Mouse (Mus musculus) adrenal gland, postnatal 36 days (tissue): ENCODE results near the gene Filip1l. TPM values are rescaled to one million over a fixed set of nuclear protein-coding genes. Genes with fewer than 3 reads are reported as not detected.

Source experiments
- DNase-seq, 2 experiments: peaks; one replicate each; pipeline ENCODE4 v3.0.0; 2021; ENCODE audit warnings: mixed read lengths in 1 of 2
- total RNA-seq, 2 experiments: library from RNA; stranded (reverse); gene quantifications; 2 replicates each; pipeline ENCODE4 v1.2.3; 2021

The Filip1l gene
- total RNA-seq, 2 experiments from 2014 or later: 16.9 to 25.5 TPM

- DNase-seq: no peak
These were observed 43.4 kb downstream of the Filip1l start for GRCm38 (mm10) chr16:57396249-57396648.

- no peak for DNase-seq
These were observed 45.0 kb downstream of the Filip1l start for GRCm38 (mm10) chr16:57397845-57398244.

DNA sequence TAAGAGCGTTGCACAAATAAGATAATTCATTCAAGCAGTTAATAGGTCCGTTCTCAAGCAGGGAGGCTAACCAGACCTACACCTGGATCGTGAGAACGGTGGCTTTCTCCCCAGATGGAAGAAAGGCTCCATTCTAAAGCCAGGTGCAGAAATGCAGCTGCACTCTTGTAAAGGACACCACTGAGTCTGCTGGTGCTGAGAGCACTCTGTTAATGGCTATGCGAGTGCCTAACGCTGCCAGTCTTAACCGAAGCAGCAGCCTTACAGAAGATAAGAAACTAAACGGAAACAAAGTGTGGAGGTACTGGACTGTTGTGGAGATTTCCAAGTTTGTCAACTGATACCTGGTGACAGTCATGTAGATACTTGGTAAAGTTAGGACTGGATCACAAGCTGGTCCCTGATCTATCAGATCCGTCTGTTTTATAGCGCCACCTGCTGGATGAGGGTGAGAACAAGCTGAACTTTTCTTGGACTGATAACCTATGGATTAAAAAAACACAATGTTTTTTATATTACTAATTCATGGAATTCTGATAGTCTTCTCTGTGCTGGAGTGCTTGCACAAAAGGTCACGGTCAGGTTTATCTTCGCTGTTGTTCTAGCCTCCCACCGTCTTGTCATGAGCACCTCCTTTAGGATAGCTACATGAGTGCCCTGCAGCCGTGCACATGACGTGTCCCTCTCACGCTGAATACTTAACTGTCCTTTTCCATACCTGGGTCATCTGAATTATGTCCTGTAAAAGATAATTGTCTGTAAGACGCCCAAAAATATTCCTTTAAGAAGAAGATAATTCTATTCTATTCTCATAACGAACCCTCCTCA, 45.7 kb downstream of the Filip1l start:
- DNase-seq: peak; percentile 75 to 80

DNA sequence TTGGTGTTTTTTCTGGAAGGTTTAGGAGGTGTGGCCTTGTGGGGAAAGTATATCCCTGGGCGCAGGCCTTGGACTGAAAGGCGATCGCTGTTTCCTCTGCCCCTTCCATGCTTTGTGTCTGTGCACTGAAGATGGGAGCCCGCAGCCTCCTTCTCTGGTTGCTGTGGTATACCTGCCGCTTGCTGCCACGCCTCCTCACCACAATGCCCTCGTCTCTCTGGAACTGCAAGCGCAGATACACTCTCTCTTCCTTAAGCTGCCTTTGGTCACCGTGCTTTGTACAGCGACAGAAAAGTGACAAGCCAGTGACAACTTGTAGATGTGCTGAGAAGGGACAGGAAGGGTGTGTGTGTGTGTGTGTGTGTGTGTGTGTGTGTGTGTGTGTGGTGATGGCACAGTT, 46.7 kb downstream of the Filip1l start:
- DNase-seq: no peak

DNA sequence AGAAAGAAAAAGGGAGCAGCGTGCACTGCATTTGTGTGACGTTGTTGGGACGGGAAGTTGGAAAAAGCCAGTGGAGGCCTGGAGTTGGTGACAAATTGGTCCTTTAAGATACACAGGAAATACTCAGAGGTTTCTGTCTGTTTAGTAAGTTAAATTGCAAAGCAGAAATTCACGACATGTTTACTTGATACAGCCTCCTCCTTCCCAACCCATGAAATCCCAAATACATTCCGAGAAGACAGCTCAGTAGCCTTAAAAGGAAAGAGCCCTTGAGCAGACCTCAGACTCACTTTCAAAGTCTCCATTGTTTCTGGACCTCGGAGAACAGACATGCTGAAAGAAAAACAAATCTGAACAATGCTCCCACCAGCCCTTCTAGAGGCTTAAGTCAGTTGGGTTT, 48.8 kb downstream of the Filip1l start:
- no peak for DNase-seq

- no peak for DNase-seq
These were observed 50.0 kb downstream of the Filip1l start for GRCm38 (mm10) chr16:57402910-57403309.

- no peak for DNase-seq
These were observed 50.9 kb downstream of the Filip1l start for GRCm38 (mm10) chr16:57403825-57404224.

DNA sequence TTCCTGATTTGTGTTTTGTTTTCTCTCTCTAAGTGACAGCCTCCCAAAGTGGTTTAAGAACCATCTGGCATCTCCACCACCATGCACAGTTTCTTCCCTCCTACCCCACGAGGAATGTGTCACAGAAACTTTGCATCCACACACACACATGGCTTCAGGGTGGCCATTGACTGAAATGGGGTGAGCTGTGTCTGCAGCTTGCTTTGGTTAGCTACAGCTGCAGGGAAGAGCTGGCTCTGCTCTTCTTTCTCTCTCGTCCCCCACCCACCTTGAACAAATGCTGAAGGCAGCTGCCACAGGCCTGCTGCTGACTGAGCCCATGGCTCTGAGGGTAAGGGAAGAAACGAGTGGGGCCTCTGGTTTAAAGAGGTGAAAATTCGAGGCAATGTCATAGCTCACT, 59.9 kb downstream of the Filip1l start:
- no peak for DNase-seq

DNA sequence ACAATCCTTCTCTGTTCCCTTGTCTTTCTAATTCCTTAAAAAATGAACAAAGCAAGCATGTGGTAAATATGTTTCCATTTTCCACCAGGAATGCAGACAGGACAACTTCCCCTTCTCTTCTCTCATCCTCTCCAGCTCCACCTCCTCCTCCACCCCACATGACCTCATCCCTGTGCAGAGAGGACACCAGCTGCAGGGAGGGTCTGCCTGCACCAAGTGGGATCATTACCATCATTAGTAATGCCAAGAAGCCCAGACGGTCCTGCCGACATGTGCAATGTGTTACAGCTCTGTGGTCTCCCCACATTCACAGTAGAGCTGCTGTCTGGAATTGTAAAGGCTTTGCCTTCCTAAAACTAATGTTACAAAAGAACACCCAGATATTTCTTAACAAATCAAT, 63.2 kb downstream of the Filip1l start:
- DNase-seq: no peak

DNA sequence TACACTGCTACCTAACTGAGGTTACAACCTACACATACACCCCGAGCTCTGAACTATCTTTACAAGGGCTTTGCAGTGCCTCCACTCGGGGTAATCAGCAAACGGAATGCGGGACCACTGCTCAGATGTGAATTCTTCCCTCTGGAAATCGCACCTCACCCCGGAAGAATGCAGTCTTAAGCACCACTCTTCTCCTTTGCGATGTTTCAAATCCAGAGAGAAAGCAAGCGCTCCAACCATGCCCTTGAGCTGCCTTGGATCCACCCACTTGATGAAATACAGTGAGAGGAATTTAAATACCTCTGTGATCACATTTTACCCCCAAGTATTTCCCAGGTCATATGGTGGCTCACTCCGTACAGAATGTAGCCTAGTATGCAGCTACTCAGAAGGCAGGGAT, 64.1 kb downstream of the Filip1l start:
- DNase-seq: no peak

- peak in 1 of 2 experiments; percentile 53 for DNase-seq
These were observed 65.1 kb downstream of the Filip1l start for GRCm38 (mm10) chr16:57417955-57418354.

DNA sequence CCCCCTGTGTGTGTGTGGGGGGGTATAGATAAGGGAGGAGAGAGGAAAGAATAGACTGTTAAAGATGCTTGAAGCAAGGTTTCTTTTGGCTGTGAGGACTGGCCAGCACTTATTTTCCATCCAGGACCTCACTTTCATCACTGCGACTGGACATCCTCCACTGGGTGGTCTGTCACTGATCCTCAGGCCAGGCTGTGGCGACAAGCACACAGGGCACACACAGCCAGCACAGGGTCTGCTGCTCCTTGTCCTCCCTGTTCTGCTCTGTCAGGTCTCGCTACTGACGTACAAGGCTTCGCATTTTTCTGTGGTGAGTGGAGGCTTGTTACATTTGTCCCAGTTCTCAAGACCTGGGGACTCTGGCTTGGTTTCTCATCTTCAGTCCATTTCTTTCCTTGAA, 66.4 kb downstream of the Filip1l start:
- peak; percentile 53 to 55 for DNase-seq

DNA sequence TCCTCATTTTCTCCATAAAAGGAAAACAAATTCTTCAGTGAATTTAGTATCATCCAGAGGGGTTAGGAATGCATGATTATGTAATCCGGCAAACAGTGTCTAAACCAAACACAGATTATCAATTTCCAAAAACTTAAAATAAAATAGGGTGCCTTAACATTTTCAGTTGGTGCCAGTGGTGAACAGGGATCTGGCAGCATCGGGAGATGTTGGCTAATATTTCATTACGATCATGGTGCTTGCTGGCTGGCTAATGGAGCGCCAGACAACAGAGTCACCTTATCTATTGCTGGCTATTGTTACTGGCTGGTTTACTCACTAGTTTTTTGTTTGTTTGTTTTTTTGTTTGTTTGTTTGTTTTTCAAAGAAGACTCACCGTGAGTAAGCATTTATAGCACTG, 67.0 kb downstream of the Filip1l start:
- DNase-seq: no peak

- DNase-seq: peak in 1 of 2 experiments; percentile 56
These were observed 68.1 kb downstream of the Filip1l start for GRCm38 (mm10) chr16:57420773-57421556.

GRCm38 (mm10) chr16:57421680-57422417, 69.0 kb downstream of the Filip1l start:
- DNase-seq: no peak

GRCm38 (mm10) chr16:57423001-57423800, 70.3 kb downstream of the Filip1l start:
- peak; percentile 36 to 40 for DNase-seq

DNA sequence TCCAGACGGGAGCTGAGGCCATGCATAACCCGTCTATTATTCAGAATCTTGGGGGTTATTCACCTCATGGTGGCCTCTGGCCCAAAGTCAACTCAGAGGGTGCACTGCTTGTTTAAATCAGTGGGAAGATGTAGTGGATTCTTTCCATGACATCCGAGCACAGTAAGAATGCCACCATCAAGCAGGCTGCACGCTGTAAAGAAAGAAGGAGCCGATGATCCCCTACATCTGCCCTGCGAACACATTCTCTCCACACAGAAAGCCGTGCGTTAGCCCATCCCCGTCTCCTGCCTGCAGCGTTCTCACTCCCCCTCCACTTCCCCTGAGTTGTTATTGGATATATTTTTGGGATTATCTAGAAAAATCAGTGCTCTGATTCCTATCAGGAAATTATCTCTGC, 73.8 kb downstream of the Filip1l start:
- DNase-seq: no peak

GRCm38 (mm10) chr16:57427516-57428285, 74.8 kb downstream of the Filip1l start:
- peak; percentile 77 to 79 for DNase-seq

DNA sequence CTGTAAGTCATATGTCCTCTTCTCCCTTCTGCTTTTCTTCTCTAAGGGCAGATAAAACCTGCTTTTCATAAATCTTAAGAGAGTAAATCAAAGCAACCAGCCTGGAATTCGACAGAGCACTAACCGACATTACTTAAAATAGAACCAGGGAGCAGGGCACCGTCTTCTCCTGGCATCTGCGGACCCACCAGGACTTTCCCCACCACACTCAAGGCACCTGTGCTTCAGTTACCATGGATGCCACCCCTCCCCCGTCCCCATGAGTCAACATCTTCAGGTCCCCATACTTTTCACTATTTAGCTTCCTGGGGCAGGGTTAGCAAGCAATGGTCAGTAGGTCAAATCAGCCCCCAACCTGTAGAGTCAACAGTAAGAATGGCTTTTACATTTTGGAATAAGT, 76.1 kb downstream of the Filip1l start:
- DNase-seq: no peak

DNA sequence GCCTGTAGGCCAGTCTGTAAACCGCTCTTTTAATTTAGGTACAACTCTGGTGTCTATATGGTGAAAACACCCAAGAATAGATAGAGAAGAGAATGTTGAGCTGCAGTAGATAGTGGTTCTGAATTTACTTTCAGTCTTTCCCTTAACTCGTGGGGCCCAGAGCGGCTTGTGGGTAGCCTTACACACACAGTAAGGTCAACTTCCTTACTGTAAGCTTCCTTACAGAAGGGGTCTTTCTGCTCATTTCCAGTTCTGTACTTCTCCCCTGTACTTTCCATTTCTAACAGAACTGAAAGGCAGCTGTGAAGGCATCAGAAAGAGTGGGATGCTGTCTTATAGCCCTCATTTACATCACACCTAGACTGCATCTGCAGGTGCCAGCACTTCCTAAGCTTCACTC, 78.4 kb downstream of the Filip1l start:
- no peak for DNase-seq

DNA sequence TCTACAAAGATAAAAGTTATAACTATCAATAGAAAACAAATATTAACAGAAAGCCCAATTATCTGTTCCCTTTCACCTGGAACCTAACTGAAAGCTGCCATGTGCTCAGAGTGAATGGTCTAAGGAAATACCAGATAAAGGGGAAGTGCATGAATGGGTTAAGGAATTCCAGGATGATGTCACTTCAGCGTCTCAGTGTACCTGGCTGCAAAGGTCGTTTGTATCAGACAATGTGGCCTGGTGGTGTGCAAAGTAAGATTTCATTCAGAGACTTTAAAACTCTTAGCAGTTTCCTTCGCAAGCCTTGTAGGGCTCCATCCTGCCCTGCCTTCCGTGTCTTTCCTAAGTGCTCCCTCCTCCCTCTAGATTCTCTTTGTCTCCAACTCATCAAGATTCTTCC, 80.3 kb downstream of the Filip1l start:
- DNase-seq: no peak
